Mouse (Mus musculus) MEL (cell line): ENCODE data around the gene Jam2. TPM values are rescaled to one million over a fixed set of nuclear protein-coding genes. Genes with fewer than 3 reads are reported as not detected.

Source experiments
- DNase-seq: peaks from one replicate; pipeline ENCODE4 v3.0.0; 2011; ENCODE audit warnings: low read depth, low spot score
- H3K27ac ChIP-seq: 2 replicates; pipeline ENCODE4 v1.5.1; 2012; ENCODE audit warnings: low read depth, mild to moderate bottlenecking, control low read depth, low read length, moderate library complexity; ENCODE audit not compliant: control insufficient read depth
- H3K27me3 ChIP-seq, 2 experiments: fragments of 150-350 bp in 1 of 2; sonication (generic) in 1 of 2; 2 replicates each; pipeline ENCODE4 v1.6.1; 2012; ENCODE audit warnings: low read length in 2 of 2, mild to moderate bottlenecking in 2 of 2, improper control_type of control experiment in 1 of 2, moderate library complexity in 1 of 2; ENCODE audit not compliant: insufficient read depth in 2 of 2, control insufficient read depth in 1 of 2
- H3K36me3 ChIP-seq, 2 experiments: 2 replicates each; pipeline ENCODE4 v1.6.1; 2012 to 2014; ENCODE audit warnings: low read length in 2 of 2, improper control_type of control experiment in 1 of 2, inconsistent platforms in 1 of 2, mild to moderate bottlenecking in 1 of 2; ENCODE audit not compliant: insufficient read depth in 2 of 2, control insufficient read depth in 1 of 2
- H3K4me1 ChIP-seq, 2 experiments: fragments of 150-350 bp in 1 of 2; sonication (generic) in 1 of 2; 2 replicates each; pipeline ENCODE4 v1.6.1; 2012; ENCODE audit warnings: low read length in 2 of 2, improper control_type of control experiment in 1 of 2, mild to moderate bottlenecking in 1 of 2; ENCODE audit not compliant: insufficient read depth in 2 of 2, control insufficient read depth in 1 of 2
- H3K4me3 ChIP-seq, 2 experiments: fragments of 150-350 bp in 1 of 2; sonication (generic) in 1 of 2; 2 replicates each; pipeline ENCODE4 v1.5.1; 2012; ENCODE audit warnings: low read depth in 2 of 2, low read length in 2 of 2, mild to moderate bottlenecking in 2 of 2, moderate library complexity in 2 of 2, control low read depth in 1 of 2, improper control_type of control experiment in 1 of 2; ENCODE audit not compliant: control insufficient read depth in 1 of 2, insufficient read depth in 1 of 2
- H3K79me2 ChIP-seq: 2 replicates; pipeline ENCODE4 v1.6.1; 2012; ENCODE audit warnings: mild to moderate bottlenecking, low read length, moderate library complexity; ENCODE audit not compliant: control insufficient read depth, poor library complexity, insufficient read depth
- H3K9ac ChIP-seq: 2 replicates; pipeline ENCODE4 v1.6.1; 2012; ENCODE audit warnings: low read depth, mild to moderate bottlenecking, control low read depth, low read length, moderate library complexity; ENCODE audit not compliant: control insufficient read depth, poor library complexity, severe bottlenecking
- H3K9me3 ChIP-seq: fragments of 150-350 bp; sonication (generic); replicated peaks from 2 replicates; pipeline ENCODE4 v1.6.1; 2012; ENCODE audit warnings: mild to moderate bottlenecking, low read length, improper control_type of control experiment, moderate library complexity; ENCODE audit not compliant: insufficient read depth
- CTCF ChIP-seq, 3 experiments: IDR thresholded peaks in 2 of 3; conservative IDR thresholded peaks in 1 of 3; 2 replicates each; pipeline ENCODE4 v1.5.1; 2011 to 2012; ENCODE audit warnings: low read length in 3 of 3, low read depth in 2 of 3, mild to moderate bottlenecking in 2 of 3, improper control_type of control experiment in 1 of 3, inconsistent platforms in 1 of 3, mixed read lengths in 1 of 3, moderate library complexity in 1 of 3; ENCODE audit not compliant: control insufficient read depth in 1 of 3, insufficient read depth in 1 of 3, poor library complexity in 1 of 3, severe bottlenecking in 1 of 3
- ELF1 ChIP-seq: IDR thresholded peaks from 2 replicates; pipeline ENCODE4 v1.6.1; 2014; ENCODE audit warnings: low read depth, mild to moderate bottlenecking, inconsistent platforms, low read length, improper control_type of control experiment, moderate library complexity
- ETS1 ChIP-seq: IDR thresholded peaks from 2 replicates; pipeline ENCODE4 v1.6.1; 2012; ENCODE audit warnings: low read depth, mild to moderate bottlenecking, inconsistent platforms, low read length, improper control_type of control experiment, moderate library complexity
- GATA1 ChIP-seq: IDR thresholded peaks from 2 replicates; pipeline ENCODE4 v1.6.1; 2011; ENCODE audit warnings: low read depth, low read length, improper control_type of control experiment
- JUND ChIP-seq: IDR thresholded peaks from 2 replicates; pipeline ENCODE4 v1.6.1; 2011; ENCODE audit warnings: low read depth, mild to moderate bottlenecking, improper control_type of control experiment, low read length
- MAFK ChIP-seq: IDR thresholded peaks from 2 replicates; pipeline ENCODE4 v1.6.1; 2011; ENCODE audit warnings: low read depth, mild to moderate bottlenecking, low read length, improper control_type of control experiment, borderline replicate concordance
- MAZ ChIP-seq: IDR thresholded peaks from 2 replicates; pipeline ENCODE4 v1.6.1; 2012; ENCODE audit warnings: low read depth, mild to moderate bottlenecking, inconsistent platforms, low read length, improper control_type of control experiment
- MXI1 ChIP-seq: IDR thresholded peaks from 2 replicates; pipeline ENCODE4 v1.6.1; 2011; ENCODE audit warnings: mild to moderate bottlenecking, low read depth, low read length, improper control_type of control experiment
- MYB ChIP-seq: IDR thresholded peaks from 2 replicates; pipeline ENCODE4 v1.6.1; 2011; ENCODE audit warnings: mild to moderate bottlenecking, low read depth, low read length, improper control_type of control experiment
- MYC ChIP-seq: IDR thresholded peaks from 2 replicates; pipeline ENCODE4 v1.6.1; 2011; ENCODE audit warnings: low read depth, mild to moderate bottlenecking, low read length, improper control_type of control experiment, moderate library complexity
- POLR2AphosphoS5 ChIP-seq: IDR thresholded peaks from 2 replicates; pipeline ENCODE4 v1.6.1; 2012; ENCODE audit warnings: low read depth, borderline replicate concordance, mild to moderate bottlenecking, inconsistent platforms, low read length, moderate library complexity, mixed read lengths
- RAD21 ChIP-seq: IDR thresholded peaks from 2 replicates; pipeline ENCODE4 v1.6.1; 2011; ENCODE audit warnings: mild to moderate bottlenecking, low read depth, low read length, improper control_type of control experiment
- SIN3A ChIP-seq: IDR thresholded peaks from 2 replicates; pipeline ENCODE4 v1.6.1; 2012; ENCODE audit warnings: low read length, improper control_type of control experiment, inconsistent platforms
- SMC3 ChIP-seq: IDR thresholded peaks from 2 replicates; pipeline ENCODE4 v1.6.1; 2011; ENCODE audit warnings: low read depth, low read length, improper control_type of control experiment
- TCF12 ChIP-seq: IDR thresholded peaks from 2 replicates; pipeline ENCODE4 v1.6.1; 2014; ENCODE audit warnings: low read depth, mild to moderate bottlenecking, inconsistent platforms, low read length, improper control_type of control experiment, moderate library complexity
- UBTF ChIP-seq: IDR thresholded peaks from 2 replicates; pipeline ENCODE4 v1.6.1; 2012; ENCODE audit warnings: low read depth, mild to moderate bottlenecking, inconsistent platforms, low read length, improper control_type of control experiment, moderate library complexity, borderline replicate concordance; ENCODE audit not compliant: insufficient read depth
- USF2 ChIP-seq, 2 experiments: IDR thresholded peaks; 2 replicates each; pipeline ENCODE4 v1.6.1; 2011 to 2012; ENCODE audit warnings: improper control_type of control experiment in 2 of 2, low read length in 2 of 2, borderline replicate concordance in 1 of 2, inconsistent platforms in 1 of 2, low read depth in 1 of 2, mild to moderate bottlenecking in 1 of 2; ENCODE audit not compliant: insufficient read depth in 1 of 2
- ZKSCAN1 ChIP-seq: IDR thresholded peaks from 2 replicates; pipeline ENCODE4 v1.6.1; 2012; ENCODE audit warnings: low read depth, mild to moderate bottlenecking, inconsistent platforms, low read length, improper control_type of control experiment, moderate library complexity
- ZNF384 ChIP-seq: IDR thresholded peaks from 2 replicates; pipeline ENCODE4 v1.6.1; 2012; ENCODE audit warnings: low read depth, mild to moderate bottlenecking, inconsistent platforms, low read length, improper control_type of control experiment
- polyA plus RNA-seq, 2 experiments: library from polyadenylated mRNA; stranded (reverse) in 1 of 2; unstranded in 1 of 2; fragments of >175 nt in 1 of 2; fragments of >200 nt in 1 of 2; gene quantifications; 2 replicates each; pipeline versions ENCODE4 v1.2.1 to v1.2.4; 2012; ENCODE audit warnings: low replicate concordance in 2 of 2, low read depth in 1 of 2; ENCODE audit not compliant: insufficient read length in 2 of 2, insufficient read depth in 1 of 2, missing spikeins in 1 of 2
- total RNA-seq: library from RNA; depleted of rRNA; stranded (reverse); fragments of 300-350 nt; gene quantifications from 2 replicates; pipeline ENCODE4 v1.2.3, GENCODE M21; 2012

Jam2 gene
- total and polyA plus RNA-seq, 3 experiments = 0.01 to 0.04 TPM; not detected in 1

DNA sequence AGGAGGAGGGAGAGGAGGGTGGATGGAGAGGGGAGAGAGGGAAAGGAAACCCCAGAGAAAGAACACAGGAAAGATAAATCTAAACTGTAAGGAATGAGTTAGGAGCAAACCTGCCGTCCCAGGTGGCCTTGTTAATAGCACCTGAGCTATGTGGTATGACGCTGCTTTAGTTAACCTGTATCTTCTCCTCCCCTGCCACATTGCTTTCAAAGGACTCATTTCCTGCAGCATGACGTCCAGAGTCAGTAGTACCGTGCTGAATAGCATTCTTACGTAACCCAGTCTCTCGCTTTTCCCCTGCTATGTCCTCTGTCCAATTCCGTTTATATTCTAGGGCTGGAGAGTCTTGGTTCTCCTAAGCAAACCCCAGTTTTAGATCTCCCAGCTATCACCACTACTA lies 3.0 kb upstream of the Jam2 start:
- no peaks in the 10 kb centered on the region for H3K4me1 ChIP-seq

DNA sequence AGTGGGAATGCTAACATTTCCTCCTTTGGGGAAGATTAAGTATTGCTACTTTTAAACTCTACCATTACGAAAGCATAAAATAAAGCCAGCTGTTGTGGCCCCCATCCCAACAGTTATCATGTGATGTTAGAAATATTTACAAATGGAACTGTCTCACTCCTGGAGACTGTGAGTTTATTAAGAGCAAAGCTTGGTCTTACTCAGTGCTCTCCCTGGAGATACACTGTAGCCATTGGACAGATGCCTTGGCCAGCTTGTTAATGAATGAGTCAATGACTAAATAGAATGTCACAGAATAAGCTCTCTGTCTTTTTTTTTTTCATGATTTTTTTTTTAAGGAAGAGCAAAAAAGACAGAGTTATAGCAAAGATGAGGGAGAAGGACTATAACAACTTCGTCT lies 2.5 kb upstream of the Jam2 start:
- H3K79me2 ChIP-seq = no peaks in the 10 kb centered on the region
- no peak for TF ChIP-seq MAZ
- no peak for TF ChIP-seq ZKSCAN1
- no peak for TF ChIP-seq GATA1
- no peak overlapping the region for H3K4me3 ChIP-seq
- no peaks in the 10 kb centered on the region; a peak in 1 of 4 replicates for H3K27me3 ChIP-seq
- no peaks in the 10 kb centered on the region for H3K4me1 ChIP-seq
- DNase-seq = no peak
- no peaks in the 10 kb centered on the region for H3K9me3 ChIP-seq
- H3K36me3 ChIP-seq = no peaks in the 10 kb centered on the region
- no peak overlapping the region for H3K27ac ChIP-seq
- H3K9ac ChIP-seq = no peak overlapping the region

More for the DNA sequence above, 3.0 kb upstream of the Jam2 start:
- no peaks in the 10 kb centered on the region for H3K79me2 ChIP-seq
- H3K4me3 ChIP-seq = no peak overlapping the region
- no peak overlapping the region for H3K9ac ChIP-seq
- DNase-seq = no peak
- H3K27me3 ChIP-seq = no peaks in the 10 kb centered on the region; a peak in 1 of 4 replicates
- no peak overlapping the region for H3K27ac ChIP-seq
- H3K36me3 ChIP-seq = no peaks in the 10 kb centered on the region
- no peaks in the 10 kb centered on the region for H3K9me3 ChIP-seq
- TF ChIP-seq MYC (no peak), ETS1 (no peak), JUND (no peak), MAFK (no peak), ZNF384 (no peak), MAZ (no peak), SIN3A (no peak), SMC3 (no peak), TCF12 (no peak), RAD21 (no peak), MYB (no peak)
- TF ChIP-seq, all 39 proteins: peak for 0

DNA sequence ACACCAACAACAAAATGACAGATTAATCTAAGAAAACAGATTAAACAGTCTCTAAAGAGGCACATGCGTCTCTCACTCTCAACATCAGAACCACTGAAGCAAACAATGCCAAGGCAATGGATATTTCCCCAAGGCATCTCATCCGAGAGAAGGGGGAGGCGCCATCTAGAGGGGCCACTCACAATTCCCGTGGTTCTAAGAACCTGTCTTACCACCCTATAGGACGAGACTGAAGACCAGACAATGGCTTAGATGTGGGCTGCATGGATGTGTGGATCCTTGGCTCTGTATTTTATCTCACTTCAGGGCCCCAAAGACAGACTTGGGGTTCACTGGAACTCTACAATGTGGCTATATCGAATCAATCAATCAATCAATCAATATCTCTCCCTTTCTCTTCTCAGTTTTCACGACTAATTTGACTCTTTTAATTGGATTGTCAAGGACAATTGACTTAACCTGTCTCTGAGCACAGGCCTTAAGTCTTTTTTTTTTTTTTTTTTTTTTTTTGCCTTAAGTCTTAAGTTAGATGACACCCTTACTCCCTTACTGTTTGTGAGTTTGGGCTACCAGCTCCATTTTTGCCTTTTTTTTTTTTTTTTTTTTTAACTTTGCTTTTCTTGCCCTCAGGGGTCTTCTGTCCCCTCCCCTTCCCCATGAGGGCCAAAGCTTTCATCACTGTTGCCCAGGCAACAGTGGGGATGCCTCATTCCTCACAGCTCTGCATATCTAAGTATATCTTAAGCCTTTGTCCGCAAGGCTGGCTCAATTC lies 1.2 kb upstream of the Jam2 start:
- no peak overlapping the region for H3K4me3 ChIP-seq
- H3K79me2 ChIP-seq = no peaks in the 10 kb centered on the region
- H3K36me3 ChIP-seq = no peaks in the 10 kb centered on the region
- H3K27ac ChIP-seq = no peak overlapping the region
- no peaks in the 10 kb centered on the region for H3K4me1 ChIP-seq
- TF ChIP-seq ZKSCAN1 (no peak), ELF1 (no peak), CTCF (IDR thresholded peaks at IDR 0.05 in 2 of 3, conservative IDR thresholded peaks at IDR 0.05 in 1 of 3; ENCODE audit: control insufficient read depth in 1 of 3, insufficient read depth in 1 of 3, low read depth in 2 of 3, low read length in 3 of 3, poor library complexity in 1 of 3, severe bottlenecking in 1 of 3) (no peak), POLR2AphosphoS5 (no peak), USF2 (IDR thresholded peaks at IDR 0.05; ENCODE audit: borderline replicate concordance in 1 of 2, insufficient read depth in 1 of 2, low read depth in 1 of 2, low read length in 2 of 2) (no peak), MXI1 (no peak), UBTF (no peak)
- H3K27me3 ChIP-seq = no peaks in the 10 kb centered on the region
- no peaks in the 10 kb centered on the region for H3K9me3 ChIP-seq
- no peak overlapping the region for H3K9ac ChIP-seq
- DNase-seq = no peak
